Mouse (Mus musculus): ENCODE data around the gene Amt. TPM values are rescaled to one million over a fixed set of nuclear protein-coding genes. Genes with fewer than 3 reads are reported as not detected.

The Amt gene
- polyA plus RNA-seq, 1 experiment from 2014 or later: 37.9 TPM

GRCm38 (mm10) chr9:108344471-108344870 lies 47.8 kb downstream of the Amt start:
- no peak for DNase-seq (ENCODE audit: low spot score)
- Histone ChIP-seq H3K4me3 (no peak overlapping the region), H3K4me1 (peaks cover 56% of the 10 kb centered on the region), H3K27ac (replicated peaks) (no peak overlapping the region), H3K36me3 (peaks cover 2% of the 10 kb centered on the region), H3K9me3 (replicated peaks) (no peaks in the 10 kb centered on the region), H3K27me3 (ENCODE audit: low read depth, poor library complexity, severe bottlenecking) (no peaks in the 10 kb centered on the region)
- WGBS: 81% methylated on average over 4 of the region's 4 CpGs

GRCm38 (mm10) chr9:108347024-108347423 lies 50.4 kb downstream of the Amt start:
- H3K27ac ChIP-seq (replicated peaks): peak overlapping the region; percentile 95
- peaks cover 25% of the 10 kb centered on the region for H3K36me3 ChIP-seq
- H3K9me3 ChIP-seq (replicated peaks): no peaks in the 10 kb centered on the region
- DNase-seq (ENCODE audit: low spot score): no peak
- 9% methylated on average over 11 of the region's 11 CpGs for WGBS
- H3K4me1 ChIP-seq: peaks cover 30% of the 10 kb centered on the region
- no peaks in the 10 kb centered on the region for H3K27me3 ChIP-seq (ENCODE audit: low read depth, poor library complexity, severe bottlenecking)
- H3K4me3 ChIP-seq: peak overlapping the region; percentile 92

- no peaks in the 10 kb centered on the region for H3K27me3 ChIP-seq (ENCODE audit: low read depth, poor library complexity, severe bottlenecking)
- under 1% methylated on average over 75 of the region's 75 CpGs for WGBS
- H3K36me3 ChIP-seq: peaks cover 32% of the 10 kb centered on the region
- no peaks in the 10 kb centered on the region for H3K9me3 ChIP-seq (replicated peaks)
- H3K4me3 ChIP-seq: peak within 1 kb of the TSS; percentile 92
- H3K4me1 ChIP-seq: peaks cover 27% of the 10 kb centered on the region
- H3K27ac ChIP-seq (replicated peaks): peak within 1 kb of the TSS; percentile 95
- peak; percentile 90 for DNase-seq (ENCODE audit: low spot score)
Observed at GRCm38 (mm10) chr9:108347540-108348289, 51.1 kb downstream of the Amt start, which contains the start of gene Usp4. TSS of gene Usp4 (plus strand) at chr9:108347853.

- Histone ChIP-seq H3K27ac (replicated peaks) (peak overlapping the region; percentile 95), H3K4me1 (peaks cover 27% of the 10 kb centered on the region), H3K9me3 (replicated peaks) (no peaks in the 10 kb centered on the region), H3K27me3 (ENCODE audit: low read depth, poor library complexity, severe bottlenecking) (no peaks in the 10 kb centered on the region), H3K4me3 (peak overlapping the region; percentile 92), H3K36me3 (peaks cover 38% of the 10 kb centered on the region)
- WGBS: 11% methylated on average over 14 of the region's 14 CpGs
- no peak for DNase-seq (ENCODE audit: low spot score)
Observed at GRCm38 (mm10) chr9:108348290-108348680, 51.6 kb downstream of the Amt start.

GRCm38 (mm10) chr9:108349727-108350126 lies 53.1 kb downstream of the Amt start:
- WGBS: 94% methylated on average over 4 of the region's 4 CpGs
- peaks cover 27% of the 10 kb centered on the region for H3K4me1 ChIP-seq
- no peak overlapping the region for H3K27ac ChIP-seq (replicated peaks)
- no peak for DNase-seq (ENCODE audit: low spot score)
- no peaks in the 10 kb centered on the region for H3K27me3 ChIP-seq (ENCODE audit: low read depth, poor library complexity, severe bottlenecking)
- H3K4me3 ChIP-seq: no peak overlapping the region
- H3K36me3 ChIP-seq: peaks cover 52% of the 10 kb centered on the region
- no peaks in the 10 kb centered on the region for H3K9me3 ChIP-seq (replicated peaks)

Other genes starting within 250 kb of the Amt start
- gene Gmppb, start 247.6 kb upstream of the Amt start, polyA plus RNA-seq (2016; fragmentation: Nextera tagmentation; extraction: Ambion mirVana): 26.0 and 26.2 TPM in 2 replicates
- gene Amigo3, start 243.7 kb upstream of the Amt start, polyA plus RNA-seq (2016; fragmentation: Nextera tagmentation; extraction: Ambion mirVana): 2.6 and 3.8 TPM in 2 replicates
- 0.78 and 0.87 TPM in 2 replicates for gene Mst1, start 216.4 kb upstream of the Amt start, polyA plus RNA-seq (2016; fragmentation: Nextera tagmentation; extraction: Ambion mirVana)
- 32.2 and 39.6 TPM in 2 replicates for gene Rnf123, start 213.5 kb upstream of the Amt start, polyA plus RNA-seq (2016; fragmentation: Nextera tagmentation; extraction: Ambion mirVana)
- gene Apeh, start 202.2 kb upstream of the Amt start, polyA plus RNA-seq (2016; fragmentation: Nextera tagmentation; extraction: Ambion mirVana): 71.2 and 80.2 TPM in 2 replicates
- gene Bsn, start 106.5 kb upstream of the Amt start, polyA plus RNA-seq (2016; fragmentation: Nextera tagmentation; extraction: Ambion mirVana): 1.1 and 1.7 TPM in 2 replicates
- gene Dag1, start 32.9 kb upstream of the Amt start, polyA plus RNA-seq (2016; fragmentation: Nextera tagmentation; extraction: Ambion mirVana): 71.1 and 77.0 TPM in 2 replicates
- 44.4 and 57.3 TPM in 2 replicates for gene Nicn1, start 6.4 kb upstream of the Amt start, polyA plus RNA-seq (2016; fragmentation: Nextera tagmentation; extraction: Ambion mirVana)
- 272 and 276 TPM in 2 replicates for gene Rhoa, start 9.3 kb downstream of the Amt start, polyA plus RNA-seq (2016; fragmentation: Nextera tagmentation; extraction: Ambion mirVana)
- 17.8 and 26.2 TPM in 2 replicates for gene Tcta, start 9.3 kb downstream of the Amt start, polyA plus RNA-seq (2016; fragmentation: Nextera tagmentation; extraction: Ambion mirVana)
- gene Gpx1, start 42.0 kb downstream of the Amt start, polyA plus RNA-seq (2016; fragmentation: Nextera tagmentation; extraction: Ambion mirVana): 767 and 792 TPM in 2 replicates
- 119 and 140 TPM in 2 replicates for gene Usp4, start 51.0 kb downstream of the Amt start, polyA plus RNA-seq (2016; fragmentation: Nextera tagmentation; extraction: Ambion mirVana)
- gene 1700102P08Rik, start 96.0 kb downstream of the Amt start, polyA plus RNA-seq (2016; fragmentation: Nextera tagmentation; extraction: Ambion mirVana): 1.1 and 1.2 TPM in 2 replicates
- 0.81 and 1.1 TPM in 2 replicates for gene Ccdc36, start 131.6 kb downstream of the Amt start, polyA plus RNA-seq (2016; fragmentation: Nextera tagmentation; extraction: Ambion mirVana)
- gene BC048562, start 139.6 kb downstream of the Amt start, polyA plus RNA-seq (2016; fragmentation: Nextera tagmentation; extraction: Ambion mirVana): not detected in 2 replicates
- 58.2 and 59.4 TPM in 2 replicates for gene Ccdc71, start 163.7 kb downstream of the Amt start, polyA plus RNA-seq (2016; fragmentation: Nextera tagmentation; extraction: Ambion mirVana)
- gene Klhdc8b, start 164.7 kb downstream of the Amt start, polyA plus RNA-seq (2016; fragmentation: Nextera tagmentation; extraction: Ambion mirVana): 43.1 and 52.1 TPM in 2 replicates
- 42.7 and 46.2 TPM in 2 replicates for gene Lamb2, start 182.9 kb downstream of the Amt start, polyA plus RNA-seq (2016; fragmentation: Nextera tagmentation; extraction: Ambion mirVana)
- 79.4 and 91.6 TPM in 2 replicates for gene Usp19, start 193.7 kb downstream of the Amt start, polyA plus RNA-seq (2016; fragmentation: Nextera tagmentation; extraction: Ambion mirVana)
- gene Qars, start 210.9 kb downstream of the Amt start, polyA plus RNA-seq (2016; fragmentation: Nextera tagmentation; extraction: Ambion mirVana): 112 and 115 TPM in 2 replicates
- gene Qrich1, start 220.0 kb downstream of the Amt start, polyA plus RNA-seq (2016; fragmentation: Nextera tagmentation; extraction: Ambion mirVana): 150 and 171 TPM in 2 replicates

Data from midbrain, embryonic 10.5 days (tissue).